Mouse (Mus musculus) urinary bladder, postnatal 0 days (tissue): Measurements from ENCODE around the gene Krt42. TPM values are rescaled to one million over a fixed set of nuclear protein-coding genes. Genes with fewer than 3 reads are reported as not detected.

Experiments used
- polyA plus RNA-seq: library from polyadenylated mRNA; unstranded; fragments of >200 nt; fragmentation: Nextera tagmentation; extraction: Ambion mirVana; gene quantifications from 2 replicates; pipeline ENCODE4 v1.2.1, GENCODE M21; 2015

The Krt42 gene
- not detected in 2 replicates for polyA plus RNA-seq

GRCm38 (mm10) chr11:100269821-100270332 is at the start of gene Krt42:
Gene Krt42 (minus strand): TSS chr11:100269871.

GRCm38 (mm10) chr11:100260514-100261234 is 9.0 kb downstream of the Krt42 start, which contains the start of gene Krt17:
Gene Krt17 (minus strand): TSS chr11:100261029.

GRCm38 (mm10) chr11:100248852-100249465 is 20.7 kb downstream of the Krt42 start, which contains the start of gene Krt16:
Gene Krt16 (minus strand): TSS chr11:100248902.

Other genes starting within 250 kb of the Krt42 start
- gene Krt33b, start 240.0 kb downstream of the Krt42 start, polyA plus RNA-seq = 0.07 TPM in 1 of 2 replicates, not detected in the other
- not detected in 2 replicates for gene Krt34, start 228.3 kb downstream of the Krt42 start, polyA plus RNA-seq
- not detected in 2 replicates for gene Krt31, start 219.3 kb downstream of the Krt42 start, polyA plus RNA-seq
- gene Krt32, start 181.6 kb downstream of the Krt42 start, polyA plus RNA-seq = not detected in 2 replicates
- gene Krt35, start 173.6 kb downstream of the Krt42 start, polyA plus RNA-seq = not detected in 2 replicates
- gene Krt36, start 164.2 kb downstream of the Krt42 start, polyA plus RNA-seq = 0.10 and 0.16 TPM in 2 replicates
- gene Krt13, start 148.3 kb downstream of the Krt42 start, polyA plus RNA-seq = 1.4 and 1.9 TPM in 2 replicates
- gene Krt15, start 133.9 kb downstream of the Krt42 start, polyA plus RNA-seq = 795 and 814 TPM in 2 replicates
- 788 and 849 TPM in 2 replicates for gene Krt19, start 121.2 kb downstream of the Krt42 start, polyA plus RNA-seq
- not detected in 2 replicates for gene Krt9, start 76.6 kb downstream of the Krt42 start, polyA plus RNA-seq
- gene Krt14, start 62.3 kb downstream of the Krt42 start, polyA plus RNA-seq = 230 and 251 TPM in 2 replicates
- gene Krt16, start 21.0 kb downstream of the Krt42 start, polyA plus RNA-seq = not detected in 2 replicates
- 4.6 and 5.2 TPM in 2 replicates for gene Krt17, start 8.8 kb downstream of the Krt42 start, polyA plus RNA-seq
- 1,889 and 2,012 TPM in 2 replicates for gene Eif1, start 50.0 kb upstream of the Krt42 start, polyA plus RNA-seq
- gene Gast, start 64.5 kb upstream of the Krt42 start, polyA plus RNA-seq = not detected in 2 replicates
- 1.4 and 2.0 TPM in 2 replicates for gene Hap1, start 86.3 kb upstream of the Krt42 start, polyA plus RNA-seq
- gene Jup, start 127.9 kb upstream of the Krt42 start, polyA plus RNA-seq = 114 and 129 TPM in 2 replicates
- 77.6 and 84.4 TPM in 2 replicates for gene P3h4, start 145.0 kb upstream of the Krt42 start, polyA plus RNA-seq
- 148 and 172 TPM in 2 replicates for gene Fkbp10, start 145.8 kb upstream of the Krt42 start, polyA plus RNA-seq
- 238 and 265 TPM in 2 replicates for gene Nt5c3b, start 171.9 kb upstream of the Krt42 start, polyA plus RNA-seq
- gene Klhl10, start 172.0 kb upstream of the Krt42 start, polyA plus RNA-seq = 0.63 and 0.71 TPM in 2 replicates
- 4.9 TPM in 2 replicates for gene Klhl11, start 202.9 kb upstream of the Krt42 start, polyA plus RNA-seq